Mouse (Mus musculus) adrenal gland, adult 18-20 months (tissue): Measurements from ENCODE around the gene Pip4k2a. TPM values are rescaled to one million over a fixed set of nuclear protein-coding genes. Genes with fewer than 3 reads are reported as not detected.
A peak's percentile ranks its signal among the peaks of the same experiment; 100 is the strongest.

Experiments
- DNase-seq, 2 experiments: peaks; one replicate each; pipeline ENCODE4 v3.0.0; 2021 to 2022; ENCODE audit warnings: low spot score in 2 of 2
- total RNA-seq, 2 experiments: library from RNA; stranded (reverse); gene quantifications; 1 replicate in 1 of 2; 2 replicates in 1 of 2; pipeline ENCODE4 v1.2.3; 2021

Gene Pip4k2a
- total RNA-seq, 2 experiments from 2014 or later, result 19.4 to 40.7 TPM

DNA sequence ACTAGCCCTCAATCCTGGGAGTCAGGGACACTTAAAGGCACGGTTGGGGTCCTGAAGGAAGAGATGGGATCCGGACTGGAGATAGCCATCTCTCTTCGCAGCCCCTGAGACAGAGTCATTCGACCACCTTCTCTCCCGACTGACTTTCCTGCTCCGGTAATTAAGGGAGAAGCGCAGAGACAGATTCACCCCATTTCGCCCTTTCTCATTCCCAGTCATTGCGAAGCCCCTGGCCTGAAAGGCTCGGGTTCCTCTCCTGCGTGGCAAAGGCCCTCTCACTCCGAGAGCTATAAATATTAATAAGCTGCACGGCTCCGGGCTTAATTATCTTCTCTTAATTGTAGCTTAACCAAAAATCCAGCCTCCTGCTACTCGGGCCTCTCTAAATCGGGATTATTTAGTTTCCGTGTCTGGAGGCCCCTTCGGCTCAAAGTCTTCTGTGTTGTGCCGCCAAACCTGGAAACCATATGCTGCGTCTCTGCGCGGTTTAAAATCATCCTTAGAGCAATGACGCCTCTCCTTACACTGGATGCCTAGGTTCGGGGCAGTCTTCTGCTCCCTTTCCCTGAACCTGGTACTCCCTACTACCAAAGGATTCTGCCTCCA lies 197.2 kb downstream of the Pip4k2a start:
- DNase-seq, result no peak

DNA sequence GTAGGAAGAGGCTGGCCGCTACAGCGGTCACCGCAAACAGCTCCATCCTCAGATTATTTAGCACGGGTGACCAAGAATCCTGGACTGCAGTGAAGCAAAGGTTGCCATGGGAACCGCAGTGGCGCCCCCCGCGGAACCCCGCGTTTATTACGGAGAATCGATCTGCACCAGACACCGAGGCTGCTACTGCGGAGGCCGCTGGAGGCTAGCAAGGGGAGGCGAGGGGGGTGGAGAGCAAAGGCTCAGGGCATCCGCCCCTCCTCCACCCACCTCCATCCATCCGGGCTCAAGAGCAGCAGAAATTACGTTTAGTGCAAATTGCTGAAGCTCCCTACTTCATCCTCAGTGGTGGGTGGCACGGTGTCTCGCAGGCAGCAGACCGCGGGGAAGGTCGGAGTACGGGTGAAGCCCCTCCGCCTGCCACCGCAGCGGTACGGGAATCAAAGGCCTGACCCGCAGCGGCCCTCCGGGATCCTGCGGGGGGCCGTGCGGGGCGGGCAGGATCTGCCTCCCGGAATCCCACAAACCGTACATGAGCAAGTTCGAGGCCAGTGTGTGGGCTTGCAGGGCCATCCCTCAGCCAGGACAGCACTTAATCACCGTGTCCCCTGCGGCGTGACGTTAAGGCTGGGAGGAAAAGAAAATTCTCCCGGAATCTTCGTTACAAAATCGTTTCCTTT lies 197.8 kb downstream of the Pip4k2a start:
- peak; percentile 14 to 30 for DNase-seq

DNA sequence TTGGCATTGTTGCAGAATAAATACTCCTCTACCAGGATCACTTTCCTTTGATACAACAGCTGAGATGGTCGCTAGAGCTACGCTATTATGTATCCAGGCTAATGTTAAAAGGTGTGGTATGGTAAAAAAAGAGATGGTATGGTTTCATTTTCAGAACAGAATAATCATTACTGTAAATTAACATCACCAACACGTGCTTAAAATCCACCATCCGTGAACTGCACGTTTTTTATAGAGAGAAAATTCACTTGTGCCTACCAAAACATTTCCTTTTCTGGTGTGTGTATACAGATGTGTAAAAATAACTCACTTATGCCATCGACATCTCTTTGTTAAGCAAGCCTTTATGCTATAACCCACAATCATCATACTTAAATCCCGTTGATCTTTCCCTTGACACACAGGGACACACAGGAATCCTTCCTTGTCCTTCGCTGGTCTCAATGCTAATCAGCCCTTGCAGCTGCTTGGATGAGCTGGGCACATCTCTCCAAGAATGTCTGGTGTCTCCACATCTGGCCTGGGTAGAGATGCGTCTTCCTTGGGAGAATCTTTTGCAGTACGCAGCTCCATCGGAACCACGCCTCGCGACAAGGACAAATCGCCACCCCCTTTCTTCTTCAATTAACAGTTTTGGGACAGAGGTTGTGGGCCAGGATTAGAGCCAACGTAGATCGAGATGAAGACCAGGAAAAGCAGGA lies 198.5 kb downstream of the Pip4k2a start:
- DNase-seq, result no peak

DNA sequence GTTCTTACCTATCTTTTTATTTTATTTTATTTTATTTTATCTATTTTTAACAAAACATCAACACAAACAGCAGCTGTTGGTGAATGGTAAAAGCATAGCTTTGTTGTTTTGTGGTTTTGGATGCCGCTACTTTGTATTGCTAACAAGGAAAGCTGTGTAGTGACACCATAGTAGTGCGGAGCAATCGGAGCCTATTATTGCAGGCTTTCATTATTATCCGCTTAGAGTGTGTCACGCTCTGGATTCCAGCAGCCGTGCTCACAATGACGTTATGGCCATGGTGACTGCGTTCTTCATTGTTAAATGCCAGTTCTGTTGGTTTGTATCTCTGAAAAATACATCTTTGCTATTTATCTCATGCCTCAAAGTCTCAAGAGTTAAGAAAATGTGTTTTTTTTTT lies 200.2 kb downstream of the Pip4k2a start:
- DNase-seq, result no peak

DNA sequence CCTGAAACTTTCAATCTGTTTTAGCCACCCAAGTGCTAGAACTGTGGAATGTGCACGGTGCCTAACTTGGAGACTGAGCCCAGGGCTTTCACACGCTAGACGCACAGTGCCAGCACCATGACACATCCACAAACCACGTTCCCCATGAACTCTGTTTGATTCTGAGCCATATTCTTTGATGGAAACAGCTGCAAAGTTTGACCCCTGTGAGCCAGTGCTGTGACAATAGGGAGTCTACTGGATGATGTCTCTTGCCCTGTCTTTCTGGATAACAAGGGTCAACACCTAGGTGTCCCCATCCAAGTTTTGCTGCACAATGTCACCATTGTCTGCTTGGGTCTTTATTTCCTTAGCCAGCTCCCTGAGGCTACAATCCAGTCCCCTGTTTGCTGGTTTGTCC lies 203.7 kb downstream of the Pip4k2a start:
- DNase-seq, result no peak

Other genes with a start within 250 kb of the Pip4k2a start
- 1 to 10 TPM in 1 of 2 experiments, under 1 TPM in 1; 0.96 to 1.2 TPM for gene 4930426L09Rik, start 217 bp upstream of the Pip4k2a start, total RNA-seq
- gene Armc3, start 201.2 kb upstream of the Pip4k2a start, total RNA-seq, result not detected